Mouse (Mus musculus): ENCODE data around the gene Gm9767. TPM values are rescaled to one million over a fixed set of nuclear protein-coding genes. Genes with fewer than 3 reads are reported as not detected.
A peak's percentile ranks its signal among the peaks of the same experiment; 100 is the strongest.

Gm9767 gene
- total RNA-seq (2014; fragmentation: Nextera tagmentation): not detected in 2 replicates
- not detected in 2 replicates for total RNA-seq (2017)

DNA sequence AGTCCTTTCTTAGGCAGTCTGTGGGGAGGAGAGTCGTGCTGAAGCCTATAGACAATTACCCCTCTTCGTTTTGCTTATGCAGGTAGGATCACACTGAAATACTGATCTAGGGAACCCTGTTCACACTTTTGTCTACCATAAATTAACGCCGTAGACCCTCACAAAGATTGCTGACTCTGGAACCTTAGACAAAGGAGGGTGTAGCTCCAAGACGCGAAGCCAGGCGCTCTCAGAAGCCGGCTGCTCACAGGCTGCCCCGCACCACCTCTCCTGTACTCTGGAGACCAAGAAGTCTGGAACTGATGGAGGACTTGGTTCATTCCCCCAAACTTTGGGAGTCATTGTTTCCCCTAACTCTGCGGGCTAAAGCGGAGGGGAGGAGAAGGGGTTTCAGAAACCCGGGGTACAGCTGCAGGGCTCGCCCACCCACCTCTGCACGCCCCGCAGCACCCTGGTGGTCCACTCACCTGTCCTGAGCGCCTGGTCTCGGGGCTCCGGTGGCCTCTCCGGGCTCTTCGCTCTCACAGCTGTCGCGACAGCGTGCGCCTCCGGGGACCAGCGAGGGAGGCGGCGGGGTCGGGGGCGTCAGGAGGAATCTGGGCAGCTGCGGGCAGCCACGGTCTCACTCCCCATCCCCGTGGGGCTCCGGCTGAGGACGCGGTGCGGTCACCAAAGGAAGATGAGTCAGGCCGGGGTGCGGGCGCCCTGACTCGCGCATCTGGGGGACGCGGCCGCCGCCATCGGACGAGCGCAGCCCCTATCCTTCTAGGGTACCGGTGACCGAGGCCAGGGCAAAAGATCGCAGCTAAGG lies at the start of gene Gm9767:
Gm9767 (plus strand) TSS at position 585 of the 811 bp plus-strand sequence.
- peak; percentile 59 for ATAC-seq (replicated peaks; ENCODE audit: poor library complexity, severe bottlenecking)

DNA sequence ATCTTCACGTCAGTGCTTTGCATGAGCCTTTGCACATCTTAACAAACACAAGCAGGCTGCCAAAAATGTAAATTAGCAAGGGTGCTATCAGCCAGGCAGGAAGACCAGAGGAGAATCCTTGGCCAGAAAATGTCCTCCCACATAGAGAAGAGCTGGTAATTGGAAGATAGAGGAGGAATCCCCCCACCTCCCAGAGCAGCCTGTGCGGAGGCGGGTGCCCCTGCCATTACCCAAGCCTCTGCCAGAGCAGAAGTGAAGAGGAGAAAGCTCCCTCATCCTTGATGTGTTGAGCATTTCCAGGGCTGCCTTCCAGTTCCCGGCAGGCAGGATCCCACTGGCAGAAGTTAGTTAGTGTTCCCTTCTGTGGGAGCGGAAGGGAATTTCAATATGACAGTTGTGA lies 43.1 kb upstream of the Gm9767 start:
- ATAC-seq (replicated peaks; ENCODE audit: poor library complexity, severe bottlenecking): no peak

DNA sequence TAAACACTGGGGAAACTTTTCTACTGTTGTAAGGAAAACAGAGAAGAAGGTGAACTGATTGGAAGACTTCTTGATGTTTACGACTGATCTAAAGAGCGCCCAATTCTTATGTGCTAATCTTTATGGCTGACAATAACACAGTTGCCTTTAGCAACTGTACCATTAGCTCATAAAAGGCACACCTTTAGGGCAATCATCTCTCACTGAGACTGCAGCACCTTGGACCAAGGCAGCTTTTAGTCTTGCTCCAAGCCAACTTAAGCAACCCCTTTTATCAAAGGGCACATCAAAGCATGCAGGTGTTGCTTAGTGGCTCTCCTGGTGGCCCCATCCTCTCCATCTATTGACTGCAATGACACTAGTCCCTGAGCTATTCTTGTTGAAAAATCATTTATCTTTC lies 26.9 kb upstream of the Gm9767 start:
- no peak for ATAC-seq (replicated peaks; ENCODE audit: poor library complexity, severe bottlenecking)

DNA sequence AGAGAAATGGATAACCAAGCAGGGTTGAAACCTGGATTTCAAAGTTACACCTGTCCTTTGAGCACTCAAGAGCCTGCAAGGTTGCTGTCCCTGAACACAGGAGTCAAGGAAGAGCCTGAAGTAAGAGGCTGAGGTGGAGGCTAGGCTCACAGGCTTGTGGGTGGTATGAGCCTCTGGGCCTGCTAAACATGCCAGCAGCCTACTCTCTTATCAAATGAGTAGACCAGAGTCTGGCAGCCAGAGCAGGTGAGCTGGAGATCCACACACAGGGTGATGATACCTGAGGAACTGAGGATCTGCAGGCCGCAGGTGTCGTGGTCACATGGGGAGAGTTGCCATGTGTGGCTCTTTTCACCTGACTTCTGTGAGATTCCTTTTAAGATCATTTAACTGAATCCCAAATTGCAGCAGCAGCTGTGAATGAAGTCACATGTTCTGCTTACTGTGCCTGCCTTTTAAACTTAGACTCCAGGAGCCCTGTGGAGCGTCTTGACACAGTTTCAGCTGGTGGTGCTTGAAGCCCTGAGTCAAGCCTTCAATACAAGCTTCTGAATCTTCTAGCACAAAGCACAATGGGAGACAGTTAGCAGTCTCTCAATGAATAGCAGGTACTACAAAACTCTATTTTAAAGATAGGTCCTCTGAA lies 18.3 kb upstream of the Gm9767 start:
- ATAC-seq (replicated peaks; ENCODE audit: poor library complexity, severe bottlenecking): no peak

GRCm38 (mm10) chr10:26063071-26063470 lies 15.0 kb upstream of the Gm9767 start:
- no peak for ATAC-seq (replicated peaks; ENCODE audit: poor library complexity, severe bottlenecking)

- no peak for ATAC-seq (replicated peaks; ENCODE audit: poor library complexity, severe bottlenecking)
Measured at GRCm38 (mm10) chr10:26071986-26072385, 6.1 kb upstream of the Gm9767 start.

DNA sequence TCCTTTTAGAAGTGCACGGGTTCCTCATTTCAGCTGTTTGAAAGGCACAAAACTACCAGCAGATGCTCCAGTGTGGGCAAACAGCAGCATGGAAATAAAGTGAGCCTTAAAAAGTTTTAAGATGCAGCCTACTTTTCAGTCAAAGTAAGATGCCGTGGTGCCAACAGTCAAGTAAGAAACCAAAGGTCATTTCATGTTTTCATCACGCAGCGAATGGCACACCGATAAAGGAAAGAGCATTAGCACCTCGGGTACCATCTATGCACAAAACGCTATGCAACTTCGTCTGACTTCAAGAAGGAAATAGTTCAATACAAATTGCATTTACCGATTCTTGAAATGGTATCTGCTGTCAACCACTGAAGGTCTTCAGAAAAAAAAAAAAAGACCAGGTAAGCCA lies 1.1 kb upstream of the Gm9767 start:
- ATAC-seq (replicated peaks; ENCODE audit: poor library complexity, severe bottlenecking): no peak

- ATAC-seq (replicated peaks; ENCODE audit: poor library complexity, severe bottlenecking): peak; percentile 30
Measured at GRCm38 (mm10) chr10:26078521-26079142, 577 bp downstream of the Gm9767 start, which contains the start of gene Tmem200a. Gene Tmem200a (minus strand): TSS chr10:26079052.

- ATAC-seq (replicated peaks; ENCODE audit: poor library complexity, severe bottlenecking): no peak
Measured at GRCm38 (mm10) chr10:26079678-26080077, 1.6 kb downstream of the Gm9767 start.

DNA sequence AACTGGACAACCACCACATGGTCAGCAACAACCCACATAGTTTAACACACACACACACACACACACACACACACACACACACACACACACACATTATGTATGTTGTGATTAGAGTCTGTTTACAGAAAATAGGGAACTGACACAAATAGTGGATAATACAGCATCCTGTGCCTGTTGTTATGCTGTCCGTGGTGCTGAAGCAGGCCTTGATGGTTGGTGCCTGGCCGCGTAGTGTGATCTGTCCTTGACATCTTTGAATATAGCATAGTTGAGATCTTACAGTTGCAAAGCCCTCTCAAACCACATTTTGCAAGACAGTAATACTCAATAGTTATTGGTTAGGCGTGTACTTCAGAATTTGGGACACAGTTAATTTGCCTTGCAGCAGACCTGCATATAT lies 4.0 kb downstream of the Gm9767 start:
- no peak for ATAC-seq (replicated peaks; ENCODE audit: poor library complexity, severe bottlenecking)

DNA sequence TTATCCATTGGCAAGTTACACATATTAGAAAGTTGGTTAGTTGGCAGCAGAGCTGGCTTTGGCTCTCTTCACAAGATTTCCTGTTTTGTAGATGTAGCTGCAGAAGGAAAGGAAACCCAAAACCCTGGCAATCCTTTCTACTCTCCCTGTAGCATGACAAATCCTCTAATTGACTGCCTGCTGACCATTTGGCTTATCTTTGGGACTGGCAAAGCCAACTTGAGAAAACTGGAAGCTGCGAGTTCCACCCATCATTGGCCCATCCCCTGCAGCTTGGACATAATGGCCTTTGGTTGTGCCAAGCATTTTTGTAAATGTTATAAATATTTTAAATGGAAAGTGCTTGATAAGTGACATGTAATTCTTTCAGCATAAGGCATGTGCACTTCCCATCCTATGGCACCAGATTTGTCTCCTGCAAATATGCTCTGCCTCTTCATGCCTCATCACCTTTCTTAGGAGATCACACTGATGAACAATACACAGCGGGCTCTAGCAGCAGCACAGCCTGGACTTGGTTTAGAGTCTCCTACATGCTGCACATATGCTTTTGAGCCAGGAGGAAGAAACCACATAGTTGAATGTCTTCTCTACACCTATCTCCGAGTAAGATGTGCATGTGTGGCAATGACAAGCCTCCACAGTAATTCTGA lies 25.4 kb downstream of the Gm9767 start:
- ATAC-seq (replicated peaks; ENCODE audit: poor library complexity, severe bottlenecking): no peak

DNA sequence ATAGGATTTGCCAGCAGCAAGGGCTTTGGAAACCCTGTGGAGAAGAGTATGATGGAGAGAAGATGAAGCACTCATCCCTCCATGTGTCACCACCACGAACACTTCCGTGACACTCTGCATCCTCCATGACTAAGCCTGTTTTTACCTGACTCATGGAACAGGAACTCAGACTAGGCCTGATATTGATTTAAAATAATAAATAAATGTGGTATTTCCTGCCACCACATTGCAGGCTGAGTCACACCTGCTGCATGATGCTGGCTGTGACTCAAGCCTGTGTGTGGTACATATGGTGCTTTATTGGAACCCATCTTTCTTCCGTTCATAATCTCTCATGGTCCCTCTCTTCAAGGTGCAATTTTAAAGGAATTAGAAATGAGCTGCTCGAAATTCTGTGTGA lies 36.4 kb downstream of the Gm9767 start:
- no peak for ATAC-seq (replicated peaks; ENCODE audit: poor library complexity, severe bottlenecking)

- ATAC-seq (replicated peaks; ENCODE audit: poor library complexity, severe bottlenecking): no peak
Measured at GRCm38 (mm10) chr10:26119067-26119821, 41.2 kb downstream of the Gm9767 start.

DNA sequence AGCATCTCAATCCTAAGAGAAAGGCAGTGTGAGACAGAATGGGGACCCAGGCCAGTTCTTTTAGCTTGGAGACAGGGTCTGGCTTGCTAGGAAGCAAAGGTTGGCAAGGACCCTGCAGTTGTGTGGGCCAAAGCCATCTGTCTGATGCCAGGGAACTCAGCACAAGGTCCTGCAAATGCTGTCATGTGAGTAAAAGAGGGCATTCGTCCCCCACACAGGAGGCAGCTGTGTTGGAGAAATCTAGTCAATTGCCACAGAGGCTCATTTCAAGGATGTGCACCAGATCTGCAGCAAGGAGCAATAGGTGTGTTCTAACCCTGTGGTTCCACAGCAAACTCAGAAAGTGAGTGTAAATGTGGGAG lies 41.7 kb downstream of the Gm9767 start:
- ATAC-seq (replicated peaks; ENCODE audit: poor library complexity, severe bottlenecking): no peak

Other genes with a start within 250 kb of the Gm9767 start
- not detected in 2 replicates for gene Tmem200a, start 797 bp downstream of the Gm9767 start, total RNA-seq (2014; fragmentation: Nextera tagmentation)
- gene Tmem200a, start 797 bp downstream of the Gm9767 start, total RNA-seq (2017): not detected in 2 replicates
- gene Samd3, start 151.5 kb downstream of the Gm9767 start, total RNA-seq (2014; fragmentation: Nextera tagmentation): not detected in 2 replicates
- not detected in 2 replicates for gene Samd3, start 151.5 kb downstream of the Gm9767 start, total RNA-seq (2017)

Data from granulocyte monocyte progenitor cell, adult 5-6 weeks (primary cell).